Mouse (Mus musculus) bone marrow, adult 2 months (tissue): ENCODE measurements around the gene Ralgapb.

Source experiments
- CTCF ChIP-seq: fragments of 200-500 bp; IDR thresholded peaks from 2 replicates; pipeline ENCODE4 v1.5.1; 2011; ENCODE audit warnings: low read length, control low read depth; ENCODE audit not compliant: control insufficient read depth, insufficient read depth
- POLR2A ChIP-seq: fragments of 200-500 bp; IDR thresholded peaks from 2 replicates; pipeline ENCODE4 v1.6.1; 2011; ENCODE audit warnings: low read depth, mild to moderate bottlenecking, control low read depth, low read length, borderline replicate concordance; ENCODE audit not compliant: control insufficient read depth

DNA sequence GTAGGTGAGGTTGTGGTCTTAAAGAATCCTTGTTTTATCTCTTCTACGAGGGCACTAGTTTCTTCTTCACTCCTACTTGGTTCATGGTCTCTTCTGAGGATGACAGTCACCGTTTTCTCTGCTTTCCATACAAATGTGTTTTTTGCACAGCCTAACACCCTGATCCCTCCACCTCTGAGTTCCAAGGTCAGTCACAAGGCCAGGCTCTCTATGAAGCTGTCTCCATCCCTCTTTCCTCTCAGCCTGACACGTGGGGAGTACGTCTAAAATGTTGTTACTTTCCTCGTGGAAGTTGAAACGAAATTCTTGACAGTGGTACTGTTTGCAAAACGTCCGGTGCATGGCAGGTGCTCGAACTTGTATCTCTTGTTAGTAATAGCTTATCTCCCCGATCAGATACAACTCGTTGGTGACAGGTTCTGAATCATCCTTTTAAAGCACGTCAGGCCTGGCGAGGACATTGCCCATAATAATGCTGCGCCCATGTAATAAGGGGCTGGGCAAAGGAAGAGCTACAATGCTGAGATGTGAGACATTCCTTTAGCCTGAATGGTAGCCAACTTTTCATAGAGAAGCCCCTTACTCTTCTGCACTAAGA lies 552 bp upstream of the Ralgapb start:
- TF ChIP-seq CTCF = no peak
- no peak for TF ChIP-seq POLR2A
